Mouse (Mus musculus): ENCODE measurements around the gene Lrmda.

DNA sequence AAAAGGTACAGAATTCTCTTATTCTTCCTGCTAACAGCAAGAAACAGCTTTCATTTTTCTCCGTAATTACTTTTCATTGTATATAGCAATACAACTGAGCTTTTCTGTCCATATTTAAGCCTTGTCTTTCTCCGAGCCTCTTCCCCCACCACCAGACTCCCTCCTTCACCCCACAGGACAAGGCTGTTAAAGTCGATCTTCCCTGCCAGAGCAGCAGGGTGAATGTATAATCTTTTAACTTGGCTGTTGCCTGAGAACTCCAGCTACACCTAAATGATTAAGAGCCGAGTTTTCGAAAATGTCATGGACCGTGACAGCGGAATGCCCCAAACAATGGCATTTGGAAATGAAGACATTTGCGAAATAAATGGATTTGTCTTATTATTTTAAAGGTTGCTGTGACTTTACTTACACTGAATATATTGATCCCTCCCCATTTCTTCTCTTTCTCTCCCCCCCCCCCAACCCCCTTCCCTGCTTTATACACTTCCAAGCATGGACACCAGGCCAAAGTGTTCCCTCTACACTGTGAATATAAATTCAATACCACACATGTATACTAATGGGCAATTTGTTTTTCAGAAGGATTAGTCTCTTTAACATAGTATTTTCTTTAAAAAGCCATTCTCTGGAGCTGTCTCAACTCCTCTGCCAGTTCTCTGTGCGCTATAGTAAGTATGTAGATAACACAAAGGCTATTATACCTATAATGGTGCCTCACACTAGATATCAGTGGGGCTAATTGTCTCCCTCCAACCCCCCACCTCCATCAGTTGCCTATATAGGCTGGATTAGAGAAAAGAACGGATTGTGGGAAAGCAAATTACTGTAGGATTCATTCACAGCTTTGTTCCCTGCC is 1075.9 kb downstream of the Lrmda start:
- TF ChIP-seq CTCF (IDR thresholded peaks at IDR 0.05; ENCODE audit: low read depth, low read length) (no peak), POLR2A (IDR thresholded peaks at IDR 0.05; ENCODE audit: borderline replicate concordance, low read depth, low read length) (no peak)
